ENCODE assay signal across 14 mouse cellular contexts in genomic region chr8:60773350-60773749, GRCm38 (mm10).
DNase-seq lines count a peak whose midpoint lies in the region; ATAC-seq and TF ChIP-seq lines count a peak whose summit lies in the region.
"Had no signal": no experiment of that assay in that cellular context is flagged by ENCODE, and none has a peak within 500 bp of the region (broad histone marks: within the 10 kb centered on the region; RNA-seq: fewer than 3 reads in every experiment).

No protein-coding gene starts in this region.

- ATAC-seq in forebrain, postnatal 0 days: peak; percentile 23; the same call in 1 of the 2 replicates
- peak; percentile 58 for ATAC-seq in limb, embryonic 15.5 days (ENCODE audit: insufficient number of reproducible peaks, low FRiP score, low TSS enrichment, low read depth)
- no peak for ATAC-seq in liver, embryonic 12.5 days
- no peak for ATAC-seq in heart, embryonic 12.5 days (ENCODE audit: insufficient number of reproducible peaks, low FRiP score)
- ATAC-seq: intestine, embryonic 16.5 days had no signal

- no peak overlapping the region for H3K4me3 ChIP-seq in forebrain, postnatal 0 days (ENCODE audit: low read depth, low read length)
- no peak overlapping the region for H3K4me3 ChIP-seq in forebrain, embryonic 10.5 days
- no peak overlapping the region for H3K4me3 ChIP-seq in ES-Bruce4 (ENCODE audit: low read depth, low read length)
- no peak overlapping the region for H3K4me3 ChIP-seq in limb, embryonic 15.5 days
- no peak overlapping the region for H3K4me3 ChIP-seq in liver, embryonic 12.5 days
- no peak overlapping the region for H3K4me3 ChIP-seq in heart, embryonic 12.5 days
- H3K4me3 ChIP-seq: forebrain, embryonic 12.5 days; neural tube, embryonic 12.5 days had no signal

- TF ChIP-seq EP300 in ES-Bruce4 (IDR thresholded peaks at IDR 0.05; ENCODE audit: insufficient read depth, low read depth, low read length): 0 out of 2 replicates have a peak, but pooled peaks have one; percentile 29

- TF ChIP-seq POLR2A in ES-Bruce4 (IDR thresholded peaks at IDR 0.05; ENCODE audit: insufficient read depth, low read length): no peak

- no peak overlapping the region for H3K9ac ChIP-seq in forebrain, postnatal 0 days
- H3K9ac ChIP-seq in ES-Bruce4 (ENCODE audit: low read depth, poor library complexity, severe bottlenecking): no peak overlapping the region
- H3K9ac ChIP-seq in limb, embryonic 15.5 days: no peak overlapping the region
- no peak overlapping the region for H3K9ac ChIP-seq in liver, embryonic 12.5 days
- no peak overlapping the region for H3K9ac ChIP-seq in heart, embryonic 12.5 days
- H3K9ac ChIP-seq: forebrain, embryonic 12.5 days; neural tube, embryonic 12.5 days had no signal

- no peak for TF ChIP-seq CTCF in forebrain, postnatal 0 days (IDR thresholded peaks at IDR 0.05; ENCODE audit: low read depth)
- TF ChIP-seq CTCF in ES-Bruce4 (IDR thresholded peaks at IDR 0.05; ENCODE audit: low read depth, low read length): no peak

- H3K27me3 ChIP-seq in forebrain, postnatal 0 days (ENCODE audit: insufficient read depth, low read length): no peaks in the 10 kb centered on the region
- H3K27me3 ChIP-seq in forebrain, embryonic 10.5 days (ENCODE audit: poor library complexity, severe bottlenecking): no peaks in the 10 kb centered on the region
- no peaks in the 10 kb centered on the region for H3K27me3 ChIP-seq in ES-Bruce4 (ENCODE audit: control insufficient read depth, insufficient read depth, low read length, poor library complexity, severe bottlenecking)
- H3K27me3 ChIP-seq in limb, embryonic 15.5 days: no peaks in the 10 kb centered on the region
- no peaks in the 10 kb centered on the region for H3K27me3 ChIP-seq in liver, embryonic 12.5 days (replicated peaks)
- H3K27me3 ChIP-seq in heart, embryonic 12.5 days (replicated peaks): no peaks in the 10 kb centered on the region
- H3K27me3 ChIP-seq: forebrain, embryonic 12.5 days; neural tube, embryonic 12.5 days had no signal

- H3K9me3 ChIP-seq in forebrain, postnatal 0 days (ENCODE audit: low read length): no peaks in the 10 kb centered on the region
- H3K9me3 ChIP-seq in forebrain, embryonic 10.5 days: no peaks in the 10 kb centered on the region
- no peaks in the 10 kb centered on the region for H3K9me3 ChIP-seq in ES-Bruce4 (replicated peaks; ENCODE audit: control insufficient read depth, insufficient read depth, low read length, poor library complexity, severe bottlenecking)
- H3K9me3 ChIP-seq in limb, embryonic 15.5 days: no peaks in the 10 kb centered on the region
- H3K9me3 ChIP-seq in liver, embryonic 12.5 days (replicated peaks): no peaks in the 10 kb centered on the region
- H3K9me3 ChIP-seq in heart, embryonic 12.5 days (replicated peaks): no peaks in the 10 kb centered on the region
- H3K9me3 ChIP-seq: forebrain, embryonic 12.5 days; neural tube, embryonic 12.5 days had no signal

- H3K36me3 ChIP-seq in forebrain, postnatal 0 days (ENCODE audit: insufficient read depth): no peaks in the 10 kb centered on the region
- no peaks in the 10 kb centered on the region for H3K36me3 ChIP-seq in forebrain, embryonic 10.5 days (replicated peaks)
- H3K36me3 ChIP-seq in ES-Bruce4 (ENCODE audit: control insufficient read depth, insufficient read depth, low read length, poor library complexity, severe bottlenecking): no peaks in the 10 kb centered on the region
- no peaks in the 10 kb centered on the region for H3K36me3 ChIP-seq in limb, embryonic 15.5 days
- H3K36me3 ChIP-seq in liver, embryonic 12.5 days: no peaks in the 10 kb centered on the region
- no peaks in the 10 kb centered on the region for H3K36me3 ChIP-seq in heart, embryonic 12.5 days
- H3K36me3 ChIP-seq: forebrain, embryonic 12.5 days; neural tube, embryonic 12.5 days had no signal

- DNase-seq in forebrain, postnatal 0 days: no peak
- no peak for DNase-seq in forebrain, embryonic 10.5 days (ENCODE audit: extremely low spot score, low spot score)
- DNase-seq in fibroblast of lung, adult 2 months (ENCODE audit: low read depth): peak; percentile 4
- DNase-seq in kidney, adult 18-20 months: no peak
- DNase-seq: cerebellum, postnatal 10 days; kidney, postnatal 4 days; lung, adult 18-20 months had no signal

- H3K4me1 ChIP-seq in forebrain, postnatal 0 days (ENCODE audit: insufficient read depth): no peaks in the 10 kb centered on the region
- H3K4me1 ChIP-seq in forebrain, embryonic 10.5 days: no peaks in the 10 kb centered on the region
- H3K4me1 ChIP-seq in ES-Bruce4 (ENCODE audit: control insufficient read depth, insufficient read depth, low read length): no peaks in the 10 kb centered on the region
- H3K4me1 ChIP-seq in limb, embryonic 15.5 days: no peaks in the 10 kb centered on the region
- no peaks in the 10 kb centered on the region for H3K4me1 ChIP-seq in liver, embryonic 12.5 days
- H3K4me1 ChIP-seq in heart, embryonic 12.5 days (replicated peaks): peaks cover 5% of the 10 kb centered on the region; the same call in 1 of the 2 replicates
- H3K4me1 ChIP-seq: forebrain, embryonic 12.5 days; neural tube, embryonic 12.5 days had no signal

- H3K4me2 ChIP-seq in forebrain, postnatal 0 days (ENCODE audit: low read depth): no peak overlapping the region
- no peak overlapping the region for H3K4me2 ChIP-seq in limb, embryonic 15.5 days
- no peak overlapping the region for H3K4me2 ChIP-seq in liver, embryonic 12.5 days
- H3K4me2 ChIP-seq in heart, embryonic 12.5 days: no peak overlapping the region
- H3K4me2 ChIP-seq: forebrain, embryonic 12.5 days; neural tube, embryonic 12.5 days had no signal

- H3K27ac ChIP-seq in forebrain, postnatal 0 days (ENCODE audit: low read depth, low read length): no peak overlapping the region
- H3K27ac ChIP-seq in forebrain, embryonic 10.5 days: no peak overlapping the region
- peak overlapping the region; percentile 54; the same call in 1 of the 2 replicates for H3K27ac ChIP-seq in ES-Bruce4 (ENCODE audit: insufficient read depth, low read length)
- H3K27ac ChIP-seq in limb, embryonic 15.5 days: no peak overlapping the region
- no peak overlapping the region for H3K27ac ChIP-seq in liver, embryonic 12.5 days
- no peak overlapping the region for H3K27ac ChIP-seq in heart, embryonic 12.5 days (ENCODE audit: poor library complexity, severe bottlenecking)
- H3K27ac ChIP-seq: forebrain, embryonic 12.5 days; neural tube, embryonic 12.5 days had no signal

- 48% methylated on average over 4 of the region's 4 CpGs for WGBS in forebrain, postnatal 0 days
- 73% methylated on average over 4 of the region's 4 CpGs for WGBS in forebrain, embryonic 10.5 days
- WGBS in limb, embryonic 15.5 days: 61% methylated on average over 4 of the region's 4 CpGs
- 59% methylated on average over 4 of the region's 4 CpGs for WGBS in liver, embryonic 12.5 days (ENCODE audit: insufficient replicate concordance)
- WGBS in heart, embryonic 12.5 days: 38% methylated on average over 4 of the region's 4 CpGs

Comparison
In these comparisons a context has a peak if more than half of its experiments do, and no peak if none do; other contexts are left out.
1. ATAC-seq: peak in forebrain, postnatal 0 days (single experiment) and limb, embryonic 15.5 days (single experiment); none in liver, embryonic 12.5 days (single experiment) and heart, embryonic 12.5 days (single experiment).